Mouse (Mus musculus) testis, adult 2 months (tissue): ENCODE measurements around the gene Cbs.

ENCODE experiments used
- CTCF ChIP-seq: fragments of 200-500 bp; IDR thresholded peaks from 2 replicates; pipeline ENCODE4 v1.5.1; 2012; ENCODE audit warnings: low read depth, mild to moderate bottlenecking, inconsistent platforms, low read length, moderate library complexity; ENCODE audit not compliant: control insufficient read depth, insufficient read depth, insufficient replicate concordance
- POLR2A ChIP-seq: fragments of 200-500 bp; IDR thresholded peaks from 2 replicates; pipeline ENCODE4 v1.6.1; 2012; ENCODE audit warnings: low read depth, mild to moderate bottlenecking, inconsistent platforms, low read length, moderate library complexity; ENCODE audit not compliant: control insufficient read depth

DNA sequence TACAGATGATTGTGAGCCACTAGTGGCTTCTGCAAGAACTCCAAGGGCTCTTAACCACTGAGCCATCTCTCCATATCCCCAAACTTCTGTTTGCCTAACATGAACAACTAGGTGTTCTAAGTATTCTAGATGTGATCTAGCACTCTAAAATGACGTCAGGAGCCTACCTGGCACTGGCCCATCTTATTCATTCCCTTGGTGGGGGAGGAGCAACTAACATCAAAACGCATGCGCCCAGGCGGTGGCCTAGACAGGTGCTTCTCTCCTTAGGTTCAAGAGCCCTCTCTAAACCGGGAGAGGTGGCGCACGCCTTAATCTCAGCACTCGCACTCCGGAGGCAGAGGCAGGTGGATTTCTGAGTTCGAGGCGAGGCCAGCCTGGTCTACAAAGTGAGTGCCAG, 1.3 kb downstream of the Cbs start:
- TF ChIP-seq CTCF (no peak), POLR2A (no peak)
